Mouse (Mus musculus) olfactory bulb, adult 2 months (tissue): ENCODE results near the gene Eed.
"Not testable (repeated sequence)": the region's sequence is repeated elsewhere in the genome, so short reads cannot be mapped to it uniquely, and the experiment has no call there.

Experiments
- CTCF ChIP-seq: fragments of 200-500 bp; IDR thresholded peaks from 2 replicates; pipeline ENCODE4 v1.5.1; 2012; ENCODE audit warnings: low read depth, mild to moderate bottlenecking, low read length, moderate library complexity; ENCODE audit not compliant: insufficient read depth
- POLR2A ChIP-seq: fragments of 200-500 bp; IDR thresholded peaks from 2 replicates; pipeline ENCODE4 v1.6.1; 2012; ENCODE audit warnings: mild to moderate bottlenecking, low read depth, low read length, moderate library complexity; ENCODE audit not compliant: insufficient read depth

DNA sequence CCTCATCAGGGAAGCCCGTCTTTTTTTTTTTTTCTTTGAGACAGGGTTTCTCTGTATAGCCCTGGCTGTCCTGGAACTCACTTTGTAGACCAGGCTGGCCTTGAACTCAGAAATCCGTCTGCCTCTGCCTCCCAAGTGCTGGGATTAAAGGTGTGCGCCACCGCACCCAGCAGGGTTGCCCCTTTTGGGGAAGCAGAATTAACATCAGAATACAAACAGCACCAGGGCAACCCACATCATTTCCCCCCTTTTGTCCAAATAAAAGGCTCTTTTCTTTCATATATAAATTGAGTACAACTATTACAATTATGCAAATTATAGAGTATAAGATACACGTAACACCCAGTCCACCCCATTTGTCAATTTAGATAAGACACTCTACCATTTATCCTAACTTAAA is 16.7 kb upstream of the Eed start:
- not testable (repeated sequence) for TF ChIP-seq CTCF, POLR2A
